Mouse (Mus musculus) embryonic facial prominence, embryonic 11.5 days (tissue): ENCODE results near the gene Exoc7. TPM values are rescaled to one million over a fixed set of nuclear protein-coding genes. Genes with fewer than 3 reads are reported as not detected.

ENCODE experiments used
- ATAC-seq: fragments of 200-750 bp; cut with Nextera tagmentation; replicated peaks from 2 replicates; pipeline ENCODE4 v1.8.0; 2017; ENCODE audit warnings: low read depth; ENCODE audit not compliant: insufficient number of reproducible peaks, low FRiP score, low TSS enrichment
- DNase-seq: peaks from one replicate; pipeline ENCODE4 v3.0.0-alpha.2; 2015; ENCODE audit warnings: low spot score
- H3K27ac ChIP-seq: fragments of 300-500 bp; sonication (generic); replicated peaks from 2 replicates; pipeline ENCODE4 v1.5.1; 2014; ENCODE audit warnings: mild to moderate bottlenecking, low read depth, low read length, control low read depth
- H3K27me3 ChIP-seq: fragments of 300-500 bp; sonication (generic); 2 replicates; pipeline ENCODE4 v1.6.1; 2014; ENCODE audit warnings: mild to moderate bottlenecking, low read length, moderate library complexity, mixed read lengths; ENCODE audit not compliant: control insufficient read depth, insufficient read depth
- H3K36me3 ChIP-seq: fragments of 300-500 bp; sonication (generic); replicated peaks from 2 replicates; pipeline ENCODE4 v1.6.1; 2014; ENCODE audit warnings: low read depth, mild to moderate bottlenecking, low read length, moderate library complexity, mixed read lengths; ENCODE audit not compliant: control insufficient read depth, insufficient read depth
- H3K4me1 ChIP-seq: fragments of 300-500 bp; sonication (generic); 2 replicates; pipeline ENCODE4 v1.6.1; 2014; ENCODE audit warnings: low read length, mixed read lengths; ENCODE audit not compliant: control insufficient read depth, insufficient read depth
- H3K4me2 ChIP-seq: fragments of 300-500 bp; sonication (generic); 2 replicates; pipeline ENCODE4 v1.6.1; 2014; ENCODE audit warnings: low read depth, mild to moderate bottlenecking, control low read depth, low read length, moderate library complexity
- H3K4me3 ChIP-seq: fragments of 300-500 bp; sonication (generic); 2 replicates; pipeline ENCODE4 v1.5.1; 2014; ENCODE audit warnings: low read depth, low read length, control low read depth
- H3K9ac ChIP-seq: fragments of 300-500 bp; sonication (generic); replicated peaks from 2 replicates; pipeline ENCODE4 v1.6.1; 2014; ENCODE audit warnings: mild to moderate bottlenecking, control low read depth, low read length
- H3K9me3 ChIP-seq: fragments of 300-500 bp; sonication (generic); replicated peaks from 2 replicates; pipeline ENCODE4 v1.6.1; 2016; ENCODE audit warnings: mild to moderate bottlenecking, low read length, inconsistent platforms, mixed read lengths; ENCODE audit not compliant: control insufficient read depth
- WGBS: fragments of 180-500 bp; shearing (Covaris S2); extraction: QIAGEN DNeasy Blood & Tissue Kit; methylation state at CpG from one replicate; pipeline ENCODE4 v1.1.7; 2014; 5-methylcytosine and 5-hydroxymethylcytosine counted together
- polyA plus RNA-seq: library from polyadenylated mRNA; unstranded; fragments of >200 nt; fragmentation: Nextera tagmentation; extraction: Ambion mirVana; gene quantifications from 2 replicates; pipeline ENCODE4 v1.2.1, GENCODE M21; 2014

Gene Exoc7
- polyA plus RNA-seq, 1 experiment from 2014 or later: 64.2 TPM

DNA sequence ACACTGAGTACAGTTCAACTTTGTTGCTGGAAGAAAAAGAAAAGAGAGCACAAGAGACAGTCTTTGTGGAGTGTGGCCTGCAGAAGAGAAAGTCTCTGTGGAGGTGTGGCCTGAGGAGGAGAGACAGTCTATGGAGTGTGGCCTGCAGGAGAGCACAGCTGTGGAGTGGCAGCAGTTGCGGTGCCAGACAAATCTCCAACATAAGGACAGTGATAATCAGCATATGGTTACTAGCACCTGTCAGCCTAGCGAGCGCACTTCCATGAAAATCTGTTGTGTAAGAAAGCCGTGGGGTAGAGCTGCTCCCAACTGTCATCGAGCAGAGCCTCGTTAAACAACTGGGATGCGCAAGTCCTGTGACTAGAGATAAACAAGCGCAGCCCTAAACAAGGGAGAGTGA lies 37.5 kb downstream of the Exoc7 start:
- DNase-seq (no peak), ATAC-seq (no peak)
- H3K36me3 ChIP-seq: peaks cover 6% of the 10 kb centered on the region
- WGBS: 91% methylated on average over 8 of the region's 8 CpGs
- no peak overlapping the region for H3K27ac ChIP-seq
- H3K9me3 ChIP-seq: no peaks in the 10 kb centered on the region
- H3K27me3 ChIP-seq: no peaks in the 10 kb centered on the region
- no peak overlapping the region for H3K4me3 ChIP-seq
- no peak overlapping the region for H3K9ac ChIP-seq
- H3K4me1 ChIP-seq: peaks cover 2% of the 10 kb centered on the region; the same call in 1 of the 2 replicates
- H3K4me2 ChIP-seq: no peak overlapping the region

DNA sequence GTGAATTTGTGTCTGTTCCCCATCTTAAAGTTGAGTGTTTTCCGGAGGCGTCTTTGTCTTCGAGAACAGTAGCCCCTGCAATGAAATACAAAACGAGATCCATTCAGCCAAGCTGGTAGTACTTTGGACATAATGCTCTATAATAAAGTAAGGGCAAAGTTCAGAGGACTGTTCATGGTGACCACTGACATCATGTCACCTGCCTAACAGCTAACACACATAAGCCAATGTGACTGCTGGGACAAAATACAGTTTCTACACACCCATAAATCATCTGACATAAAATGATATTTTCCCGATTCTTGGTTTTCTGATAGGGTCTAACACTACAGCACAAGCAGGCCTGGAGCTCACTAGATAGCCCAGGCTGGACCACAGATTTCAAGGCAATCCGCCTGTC lies 38.7 kb downstream of the Exoc7 start:
- Histone ChIP-seq H3K9me3 (no peaks in the 10 kb centered on the region), H3K27me3 (no peaks in the 10 kb centered on the region), H3K27ac (no peak overlapping the region), H3K36me3 (peaks cover 6% of the 10 kb centered on the region), H3K9ac (no peak overlapping the region), H3K4me1 (peaks cover 2% of the 10 kb centered on the region; the same call in 1 of the 2 replicates), H3K4me2 (no peak overlapping the region), H3K4me3 (no peak overlapping the region)
- DNase-seq (no peak), ATAC-seq (no peak)
- 90% methylated on average over 6 of the region's 6 CpGs for WGBS

DNA sequence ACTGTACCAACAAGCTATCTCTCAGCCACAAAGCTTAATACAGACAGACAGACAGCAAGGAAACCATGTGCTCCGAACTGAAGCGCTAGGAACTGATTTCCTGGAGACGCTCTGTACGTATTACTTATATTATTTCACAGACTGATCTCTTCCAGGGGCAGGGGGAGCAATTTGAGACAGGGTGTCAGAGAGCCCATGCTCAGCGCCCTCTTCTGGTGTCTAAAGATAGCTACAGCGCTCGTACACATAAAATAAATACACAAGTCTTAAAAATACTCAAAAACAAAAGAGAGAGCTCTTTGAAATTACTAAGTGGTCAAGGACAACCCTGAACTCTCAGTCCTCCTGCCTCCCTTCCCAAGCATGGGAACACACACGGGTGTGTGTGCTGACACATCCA lies 39.4 kb downstream of the Exoc7 start:
- ATAC-seq (no peak), DNase-seq (peak; percentile 31)
- no peaks in the 10 kb centered on the region for H3K4me1 ChIP-seq
- no peaks in the 10 kb centered on the region for H3K27me3 ChIP-seq
- H3K4me3 ChIP-seq: no peak overlapping the region
- WGBS: 84% methylated on average over 8 of the region's 8 CpGs
- H3K36me3 ChIP-seq: peaks cover 6% of the 10 kb centered on the region
- no peaks in the 10 kb centered on the region for H3K9me3 ChIP-seq
- H3K9ac ChIP-seq: no peak overlapping the region
- no peak overlapping the region for H3K4me2 ChIP-seq
- H3K27ac ChIP-seq: no peak overlapping the region

DNA sequence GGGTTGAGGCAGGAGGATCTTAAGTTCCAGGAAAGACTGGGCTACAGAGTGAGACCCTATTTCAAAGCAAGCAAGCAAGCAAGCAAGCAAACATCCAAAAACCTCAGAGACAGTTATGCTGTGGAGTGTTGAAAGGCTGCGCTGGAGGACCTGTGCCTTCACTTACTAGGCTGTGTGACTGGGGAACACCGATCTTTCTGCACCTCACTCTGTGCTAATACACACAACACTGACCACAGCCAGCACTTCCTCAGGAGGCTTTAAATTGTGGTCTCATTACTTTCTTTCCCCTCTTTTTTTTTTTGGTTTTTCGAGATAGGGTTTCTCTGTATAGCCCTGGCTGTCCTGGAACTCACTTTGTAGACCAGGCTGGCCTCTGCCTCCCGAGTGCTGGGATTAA lies 41.2 kb downstream of the Exoc7 start:
- no peak overlapping the region for H3K9ac ChIP-seq
- no peak overlapping the region for H3K4me2 ChIP-seq
- H3K9me3 ChIP-seq: no peaks in the 10 kb centered on the region
- 91% methylated on average over 4 of the region's 4 CpGs for WGBS
- H3K4me3 ChIP-seq: no peak overlapping the region
- H3K36me3 ChIP-seq: peaks cover 6% of the 10 kb centered on the region
- no peak overlapping the region for H3K27ac ChIP-seq
- DNase-seq: no peak
- H3K27me3 ChIP-seq: no peaks in the 10 kb centered on the region
- ATAC-seq: no peak
- H3K4me1 ChIP-seq: no peaks in the 10 kb centered on the region

DNA sequence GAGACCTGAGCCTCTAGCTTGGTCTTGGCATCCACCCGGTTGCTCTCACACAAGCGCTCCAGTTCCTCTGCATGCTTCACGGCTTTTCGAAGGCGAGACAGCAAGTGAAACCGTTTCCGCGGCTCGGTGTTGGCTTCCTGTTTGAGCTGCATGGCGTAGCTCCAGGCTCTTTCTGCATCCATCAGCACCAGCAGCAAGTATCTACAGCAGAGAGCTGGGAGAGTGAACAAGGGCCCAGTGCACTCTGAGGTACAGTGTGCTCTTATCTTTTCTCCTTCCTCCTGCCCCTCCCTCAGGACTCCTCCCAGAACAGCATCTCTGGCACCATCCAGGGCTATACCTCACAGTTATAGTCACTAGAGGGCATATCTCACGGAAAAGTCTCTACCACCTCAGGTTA lies 41.7 kb downstream of the Exoc7 start:
- ATAC-seq: no peak
- Histone ChIP-seq H3K36me3 (peaks cover 6% of the 10 kb centered on the region), H3K4me2 (no peak overlapping the region), H3K4me3 (no peak overlapping the region), H3K9me3 (no peaks in the 10 kb centered on the region), H3K27me3 (no peaks in the 10 kb centered on the region), H3K4me1 (no peaks in the 10 kb centered on the region), H3K9ac (no peak overlapping the region), H3K27ac (no peak overlapping the region)
- DNase-seq: no peak
- 91% methylated on average over 11 of the region's 11 CpGs for WGBS

DNA sequence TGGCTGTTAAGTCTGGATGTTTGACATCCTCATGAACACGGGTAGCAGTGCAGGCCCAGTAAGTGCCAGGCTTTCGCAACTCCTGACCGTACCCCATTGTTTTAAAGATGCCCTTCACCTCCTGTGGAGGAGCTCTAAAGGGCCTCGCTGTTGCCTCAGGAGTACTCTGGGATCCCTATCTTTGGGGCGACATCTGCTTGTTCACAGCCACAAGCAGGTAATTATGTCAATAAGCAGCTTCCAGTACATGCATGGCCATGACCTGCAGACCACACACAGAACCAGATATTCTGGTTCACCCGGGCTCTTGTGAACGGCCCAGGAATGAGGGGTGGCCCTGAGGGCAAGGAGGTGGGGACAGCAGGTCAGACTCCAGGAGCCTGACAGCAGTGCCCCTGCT lies 46.8 kb downstream of the Exoc7 start:
- Histone ChIP-seq H3K4me1 (no peaks in the 10 kb centered on the region), H3K4me3 (no peak overlapping the region), H3K9ac (no peak overlapping the region), H3K36me3 (peaks cover 15% of the 10 kb centered on the region), H3K27ac (no peak overlapping the region), H3K4me2 (no peak overlapping the region), H3K9me3 (no peaks in the 10 kb centered on the region), H3K27me3 (no peaks in the 10 kb centered on the region)
- no peak for DNase-seq
- no peak for ATAC-seq
- WGBS: 88% methylated on average over 7 of the region's 7 CpGs

DNA sequence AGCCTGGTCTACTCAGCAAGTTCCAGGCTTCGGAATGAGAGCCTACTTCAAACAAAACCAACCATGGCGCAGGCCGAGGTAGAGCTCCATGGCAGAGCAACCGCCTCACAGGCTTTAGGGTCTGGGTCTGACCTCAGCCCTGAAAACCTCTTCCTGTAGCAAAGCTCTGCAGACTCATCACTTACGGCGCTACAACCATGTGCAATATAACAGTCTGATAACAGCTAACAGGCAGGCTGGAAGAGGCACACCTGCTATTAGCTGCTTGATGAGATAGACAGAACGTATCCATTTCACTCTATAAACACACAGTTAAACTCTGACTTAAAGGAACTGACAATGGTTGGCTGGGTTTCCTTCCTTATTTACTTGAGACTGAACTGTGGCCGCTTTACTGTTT lies 47.6 kb downstream of the Exoc7 start:
- no peak for ATAC-seq
- Histone ChIP-seq H3K27ac (no peak overlapping the region), H3K9ac (no peak overlapping the region), H3K4me1 (no peaks in the 10 kb centered on the region), H3K4me2 (no peak overlapping the region), H3K36me3 (peaks cover 14% of the 10 kb centered on the region), H3K4me3 (no peak overlapping the region), H3K9me3 (no peaks in the 10 kb centered on the region), H3K27me3 (no peaks in the 10 kb centered on the region)
- WGBS: 95% methylated on average over 8 of the region's 8 CpGs
- DNase-seq: no peak

DNA sequence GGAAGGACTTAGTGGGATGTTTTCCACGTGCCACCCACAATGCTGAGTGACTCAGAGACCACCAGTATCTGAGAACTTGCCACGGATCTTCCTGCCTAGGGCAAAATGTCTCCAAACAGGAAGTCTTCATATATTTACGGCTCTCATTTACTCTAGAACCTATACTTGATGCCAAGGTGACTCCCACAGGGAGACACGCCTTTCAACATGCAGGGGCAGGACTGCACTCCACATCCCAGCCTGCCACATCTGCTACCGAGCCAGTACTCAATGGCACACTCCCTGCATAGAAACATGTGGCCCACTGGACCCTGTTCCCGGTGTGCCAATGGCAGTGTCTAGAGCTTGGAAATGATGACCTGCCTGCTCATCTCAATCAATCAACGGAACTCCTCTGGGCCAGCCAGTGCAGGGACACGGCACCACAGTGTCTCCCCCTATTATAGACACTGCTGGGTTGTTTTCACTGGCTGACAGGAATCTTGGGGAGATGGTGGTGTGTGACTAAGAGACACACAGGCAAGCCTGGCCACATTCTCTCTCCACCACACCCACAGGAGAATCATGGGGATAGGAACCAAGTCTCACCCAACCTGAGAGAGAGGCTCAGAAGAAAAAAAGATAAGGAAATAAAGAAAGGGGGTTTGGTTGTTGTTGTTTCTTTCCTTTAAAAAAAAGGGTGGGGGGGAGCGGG lies 50.9 kb downstream of the Exoc7 start:
- no peaks in the 10 kb centered on the region for H3K9me3 ChIP-seq
- H3K4me3 ChIP-seq: no peak overlapping the region
- H3K9ac ChIP-seq: no peak overlapping the region
- 87% methylated on average over 9 of the region's 9 CpGs for WGBS
- H3K36me3 ChIP-seq: peaks cover 26% of the 10 kb centered on the region
- H3K27me3 ChIP-seq: no peaks in the 10 kb centered on the region
- ATAC-seq (no peak), DNase-seq (no peak)
- no peaks in the 10 kb centered on the region for H3K4me1 ChIP-seq
- H3K4me2 ChIP-seq: no peak overlapping the region
- no peak overlapping the region for H3K27ac ChIP-seq
